ENCODE assay signal across 28 mouse cellular contexts in the genomic region with DNA sequence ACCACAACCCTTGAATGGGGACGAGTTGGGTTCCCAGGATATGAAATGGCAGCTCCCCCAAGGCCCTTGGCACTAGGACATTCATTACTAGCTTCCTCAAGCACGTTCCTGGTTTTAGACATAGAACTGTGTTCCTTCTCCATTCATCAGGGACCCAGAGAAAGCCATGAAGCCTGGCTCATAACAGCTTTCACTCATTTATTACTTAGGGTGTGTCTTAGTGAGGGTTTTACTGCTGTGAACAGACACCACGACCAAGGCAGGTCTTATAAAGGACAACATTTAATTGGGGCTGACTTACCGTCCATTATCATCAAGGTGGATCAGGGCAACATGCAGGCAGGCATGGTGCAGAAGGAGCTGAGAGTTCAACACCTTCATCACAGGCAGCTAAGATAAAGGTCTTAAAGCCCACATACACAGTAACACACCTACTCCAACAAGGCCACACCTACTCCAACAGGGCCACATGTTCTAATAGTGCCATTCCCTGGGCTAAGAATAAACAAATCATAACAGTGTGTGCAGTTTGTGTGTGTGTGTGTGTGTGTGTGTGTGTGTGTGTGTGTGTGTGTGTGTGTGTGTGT. TPM values are rescaled to one million over a fixed set of nuclear protein-coding genes. Genes with fewer than 3 reads are reported as not detected.
DNase-seq lines count a peak whose midpoint lies in the region; ATAC-seq and TF ChIP-seq lines count a peak whose summit lies in the region.
"Had no signal": no experiment of that assay in that cellular context is flagged by ENCODE, and none has a peak within 500 bp of the region (broad histone marks: within the 10 kb centered on the region; RNA-seq: fewer than 3 reads in every experiment).

No protein-coding gene starts in this region.

- no peak overlapping the region for H3K9ac ChIP-seq in intestine, embryonic 15.5 days
- H3K9ac ChIP-seq in intestine, postnatal 0 days (ENCODE audit: low read depth, low read length): no peak overlapping the region
- H3K9ac ChIP-seq in kidney, embryonic 16.5 days (replicated peaks; ENCODE audit: low read length): no peak overlapping the region
- H3K9ac ChIP-seq: embryonic facial prominence, embryonic 13.5 days; embryonic facial prominence, embryonic 15.5 days; forebrain, embryonic 12.5 days had no signal

- H3K27me3 ChIP-seq in intestine, embryonic 15.5 days (replicated peaks): no peaks in the 10 kb centered on the region
- H3K27me3 ChIP-seq in intestine, postnatal 0 days (replicated peaks; ENCODE audit: control insufficient read depth, insufficient read depth, low read length): no peaks in the 10 kb centered on the region
- no peaks in the 10 kb centered on the region for H3K27me3 ChIP-seq in kidney, embryonic 16.5 days (ENCODE audit: insufficient read depth, low read length)
- H3K27me3 ChIP-seq: CH12.LX; embryonic facial prominence, embryonic 13.5 days; embryonic facial prominence, embryonic 15.5 days; forebrain, embryonic 12.5 days; Patski had no signal

- H3K9me3 ChIP-seq in intestine, embryonic 15.5 days: no peaks in the 10 kb centered on the region
- no peaks in the 10 kb centered on the region for H3K9me3 ChIP-seq in intestine, postnatal 0 days (ENCODE audit: control insufficient read depth)
- no peaks in the 10 kb centered on the region for H3K9me3 ChIP-seq in kidney, embryonic 16.5 days (ENCODE audit: low read length)
- H3K9me3 ChIP-seq: embryonic facial prominence, embryonic 13.5 days; embryonic facial prominence, embryonic 15.5 days; forebrain, embryonic 10.5 days; forebrain, embryonic 12.5 days; G1E had no signal

- no peaks in the 10 kb centered on the region for H3K4me1 ChIP-seq in intestine, embryonic 15.5 days (replicated peaks)
- no peaks in the 10 kb centered on the region for H3K4me1 ChIP-seq in intestine, postnatal 0 days (replicated peaks; ENCODE audit: control insufficient read depth, insufficient read depth, low read length)
- H3K4me1 ChIP-seq in kidney, embryonic 16.5 days (ENCODE audit: insufficient read depth, low read length): no peaks in the 10 kb centered on the region
- H3K4me1 ChIP-seq: embryonic facial prominence, embryonic 13.5 days; embryonic facial prominence, embryonic 15.5 days; forebrain, embryonic 10.5 days; forebrain, embryonic 12.5 days had no signal

- peak; percentile 32 for DNase-seq in ovary, adult 18-20 months (ENCODE audit: low spot score)
- DNase-seq in ovary, postnatal 36 days (ENCODE audit: low spot score): no peak
- no peak for DNase-seq in adipocyte (ENCODE audit: low spot score)
- DNase-seq: adrenal gland, adult 2 months; adrenal gland, postnatal 10 days; adrenal gland, postnatal 25 days; cerebellum, adult 11 months; cerebellum, adult 18-20 months; cerebellum, adult 8-10 months; cerebellum, adult 9-11 months; cerebellum, postnatal 14 days; cerebellum, postnatal 36 days; embryo, embryonic 11 days had no signal

- WGBS in intestine, embryonic 15.5 days: 42% methylated on average over 4 of the region's 4 CpGs
- WGBS in intestine, postnatal 0 days: 37% methylated on average over 4 of the region's 4 CpGs
- WGBS in kidney, embryonic 16.5 days: 56% methylated on average over 4 of the region's 4 CpGs

- H3K27ac ChIP-seq in intestine, embryonic 15.5 days: no peak overlapping the region
- no peak overlapping the region for H3K27ac ChIP-seq in intestine, postnatal 0 days (ENCODE audit: low read depth, low read length)
- no peak overlapping the region for H3K27ac ChIP-seq in kidney, embryonic 16.5 days (ENCODE audit: low read length)
- H3K27ac ChIP-seq: embryonic facial prominence, embryonic 13.5 days; embryonic facial prominence, embryonic 15.5 days; forebrain, embryonic 10.5 days; forebrain, embryonic 12.5 days had no signal

- no peaks in the 10 kb centered on the region for H3K36me3 ChIP-seq in intestine, embryonic 15.5 days
- H3K36me3 ChIP-seq in intestine, postnatal 0 days (ENCODE audit: control insufficient read depth, insufficient read depth): no peaks in the 10 kb centered on the region
- no peaks in the 10 kb centered on the region for H3K36me3 ChIP-seq in kidney, embryonic 16.5 days (ENCODE audit: insufficient read depth, low read length)
- H3K36me3 ChIP-seq: embryonic facial prominence, embryonic 13.5 days; embryonic facial prominence, embryonic 15.5 days; forebrain, embryonic 10.5 days; forebrain, embryonic 12.5 days; G1E had no signal

- no peak overlapping the region for H3K4me2 ChIP-seq in intestine, embryonic 15.5 days (replicated peaks)
- H3K4me2 ChIP-seq in intestine, postnatal 0 days (replicated peaks; ENCODE audit: low read depth): no peak overlapping the region
- no peak overlapping the region for H3K4me2 ChIP-seq in kidney, embryonic 16.5 days (replicated peaks; ENCODE audit: low read depth, low read length)
- H3K4me2 ChIP-seq: embryonic facial prominence, embryonic 13.5 days; embryonic facial prominence, embryonic 15.5 days; forebrain, embryonic 12.5 days had no signal

- peak; percentile 73 for ATAC-seq in intestine, embryonic 15.5 days
- ATAC-seq in intestine, postnatal 0 days: peak; percentile 45; the same call in 1 of the 2 replicates
- ATAC-seq in CD4-positive, CD25-positive, alpha-beta regulatory T cell, adult 4 months: no peak
- no peak for ATAC-seq in kidney, embryonic 16.5 days (ENCODE audit: low FRiP score, low TSS enrichment)
- ATAC-seq: activated CD4-positive, CD25-positive, alpha-beta regulatory T cell, adult 4 months; forebrain, embryonic 14.5 days; forebrain, embryonic 16.5 days; Patski had no signal

- no peak overlapping the region for H3K4me3 ChIP-seq in intestine, embryonic 15.5 days (replicated peaks)
- no peak overlapping the region for H3K4me3 ChIP-seq in intestine, postnatal 0 days (ENCODE audit: low read depth, low read length)
- H3K4me3 ChIP-seq in kidney, embryonic 16.5 days (ENCODE audit: low read length): no peak overlapping the region
- H3K4me3 ChIP-seq: embryonic facial prominence, embryonic 13.5 days; embryonic facial prominence, embryonic 15.5 days; erythroblast, embryonic 14.5 days; forebrain, embryonic 10.5 days; forebrain, embryonic 12.5 days had no signal

- no peak for TF ChIP-seq CTCF in intestine, postnatal 0 days (IDR thresholded peaks at IDR 0.05; ENCODE audit: low read depth)

RNA-seq across cellular contexts. Expression of gene Aaed1, which starts 23.1 kb away (rescaled TPM):
- 41.3 and 42.4 TPM in 2 replicates for polyA plus RNA-seq in intestine, embryonic 15.5 days (2015; fragmentation: Nextera tagmentation; extraction: Ambion mirVana)
- 28.9 and 29.9 TPM in 2 replicates for polyA plus RNA-seq in intestine, postnatal 0 days (2015; fragmentation: Nextera tagmentation; extraction: Ambion mirVana)
- polyA plus RNA-seq in CD4-positive, CD25-positive, alpha-beta regulatory T cell, adult 4 months (2017; shearing (Covaris generic)): 10 to 100 TPM in 1 of 2 experiments, 1 to 10 TPM in 1; 9.9 to 13.1 TPM
- polyA plus RNA-seq in kidney, embryonic 16.5 days (2015; fragmentation: Nextera tagmentation; extraction: Ambion mirVana): 43.3 and 55.4 TPM in 2 replicates

RNA-seq across cellular contexts. Expression of gene Ctsl, which starts 35.1 kb away (rescaled TPM):
- 195 and 213 TPM in 2 replicates for polyA plus RNA-seq in intestine, embryonic 15.5 days (2015; fragmentation: Nextera tagmentation; extraction: Ambion mirVana)
- 1,058 and 1,193 TPM in 2 replicates for polyA plus RNA-seq in intestine, postnatal 0 days (2015; fragmentation: Nextera tagmentation; extraction: Ambion mirVana)
- 1 to 10 TPM; 5.3 to 7.2 TPM for polyA plus RNA-seq in CD4-positive, CD25-positive, alpha-beta regulatory T cell, adult 4 months (2017; shearing (Covaris generic))
- 382 and 413 TPM in 2 replicates for polyA plus RNA-seq in kidney, embryonic 16.5 days (2015; fragmentation: Nextera tagmentation; extraction: Ambion mirVana)

Comparison
In these comparisons a context has a peak if more than half of its experiments do, and no peak if none do; other contexts are left out.
1. ATAC-seq: peak in intestine, embryonic 15.5 days (single experiment) and intestine, postnatal 0 days (single experiment); none in CD4-positive, CD25-positive, alpha-beta regulatory T cell, adult 4 months (single experiment) and kidney, embryonic 16.5 days (single experiment).
2. RNA of gene Ctsl, which starts 35.1 kb away (polyA plus RNA-seq): 1,058 to 1,193 TPM in intestine, postnatal 0 days, 382 to 413 TPM in kidney, embryonic 16.5 days and 195 to 213 TPM in intestine, embryonic 15.5 days; 5.3 to 7.2 TPM in CD4-positive, CD25-positive, alpha-beta regulatory T cell, adult 4 months; every median in the first group is over 10 times any median in the second.